ENCODE assay signal across 8 mouse cellular contexts in the genomic region with DNA sequence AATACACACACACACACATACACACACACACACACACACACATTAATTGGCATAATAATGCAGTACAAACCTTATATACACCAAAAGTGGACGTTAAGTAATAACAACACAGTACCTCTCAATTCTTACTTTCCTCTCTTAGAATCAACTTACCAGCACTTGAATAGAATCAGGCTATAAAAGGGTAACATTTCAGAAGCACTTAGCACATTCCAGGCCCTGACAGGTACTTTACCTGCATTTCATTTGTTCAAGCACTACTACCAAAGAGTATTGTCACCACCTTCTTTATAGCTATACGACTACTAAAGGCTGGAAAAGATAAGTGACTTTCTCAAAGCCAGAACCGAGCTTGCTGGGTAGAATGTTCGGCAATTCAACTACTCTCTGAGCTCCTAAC. TPM values are rescaled to one million over a fixed set of nuclear protein-coding genes. Genes with fewer than 3 reads are reported as not detected.
DNase-seq lines count a peak whose midpoint lies in the region; ATAC-seq and TF ChIP-seq lines count a peak whose summit lies in the region.

No protein-coding gene starts in this region.

- H3K4me2 ChIP-seq in heart, embryonic 15.5 days, result peak overlapping the region; percentile 77
- peak overlapping the region; percentile 85 for H3K4me2 ChIP-seq in midbrain, embryonic 13.5 days (replicated peaks)

- no peak for TF ChIP-seq CTCF in bone marrow macrophage, adult 2 months (IDR thresholded peaks at IDR 0.05; ENCODE audit: low read depth, low read length)

- peak overlapping the region; percentile 94; the same call in 1 of the 2 replicates for H3K9ac ChIP-seq in heart, embryonic 15.5 days
- H3K9ac ChIP-seq in midbrain, embryonic 13.5 days (replicated peaks), result no peak overlapping the region; the same call in 1 of the 2 replicates

- intact Hi-C loops in heart, postnatal 36 days (cut with DNase I), result loop anchor here (5.0 kb wide), 1 partner anchor 673 kb away; the partner anchor contains the start of gene Pdss1
- intact Hi-C loops in left cerebral cortex, postnatal 4 days (cut with DNase I), result loop anchor here (5.0 kb wide), 1 partner anchor 477 kb away; the partner anchor contains the start of gene Hnmt

- no peaks in the 10 kb centered on the region for H3K27me3 ChIP-seq in heart, embryonic 15.5 days
- H3K27me3 ChIP-seq in midbrain, embryonic 13.5 days, result peaks cover 21% of the 10 kb centered on the region

- ATAC-seq in heart, embryonic 15.5 days (replicated peaks; ENCODE audit: insufficient number of reproducible peaks, insufficient read depth, low FRiP score, low read depth), result no peak
- ATAC-seq in midbrain, embryonic 13.5 days, result no peak

- H3K36me3 ChIP-seq in heart, embryonic 15.5 days, result no peaks in the 10 kb centered on the region
- H3K36me3 ChIP-seq in midbrain, embryonic 13.5 days, result no peaks in the 10 kb centered on the region

- peaks cover 7% of the 10 kb centered on the region for H3K4me1 ChIP-seq in heart, embryonic 15.5 days (replicated peaks)
- H3K4me1 ChIP-seq in bone marrow macrophage, adult 2 months (ENCODE audit: control insufficient read depth, insufficient read depth, low read length), result 0 out of 2 replicates have a peak, but pooled peaks cover 3% of the 10 kb centered on the region
- H3K4me1 ChIP-seq in midbrain, embryonic 13.5 days (replicated peaks), result peaks cover 13% of the 10 kb centered on the region

- peak overlapping the region; percentile 94 for H3K4me3 ChIP-seq in heart, embryonic 15.5 days
- peak overlapping the region; percentile 84 for H3K4me3 ChIP-seq in bone marrow macrophage, adult 2 months (ENCODE audit: insufficient read depth, low read length)
- peak overlapping the region; percentile 98 for H3K4me3 ChIP-seq in midbrain, embryonic 13.5 days (replicated peaks)

- H3K9me3 ChIP-seq in heart, embryonic 15.5 days (replicated peaks), result no peaks in the 10 kb centered on the region
- H3K9me3 ChIP-seq in midbrain, embryonic 13.5 days, result no peaks in the 10 kb centered on the region

- TF ChIP-seq POLR2A in bone marrow macrophage, adult 2 months (IDR thresholded peaks at IDR 0.05; ENCODE audit: borderline replicate concordance, low read depth, low read length), result no peak

- WGBS in heart, embryonic 15.5 days, result 57% methylated on average over 4 of the region's 4 CpGs
- 88% methylated on average over 4 of the region's 4 CpGs for WGBS in midbrain, embryonic 13.5 days

- no peak overlapping the region for H3K27ac ChIP-seq in heart, embryonic 15.5 days
- H3K27ac ChIP-seq in bone marrow macrophage, adult 2 months (ENCODE audit: insufficient read depth, low read depth, low read length), result no peak overlapping the region
- no peak overlapping the region for H3K27ac ChIP-seq in midbrain, embryonic 13.5 days

- no peak for DNase-seq in heart, postnatal 36 days
- DNase-seq in induced T-regulatory cell, adult 2 months (ENCODE audit: low read depth), result peak; percentile 4
- DNase-seq in testis, postnatal 14 days (ENCODE audit: low spot score), result no peak
- no peak for DNase-seq in left cerebral cortex, postnatal 4 days
- DNase-seq in thymus, adult 18-20 months, result no peak

RNA-seq across cellular contexts. Expression of gene Spopl, which starts 1.3 kb away (rescaled TPM):
- 7.9 and 10.6 TPM in 2 replicates for polyA plus RNA-seq in heart, embryonic 15.5 days (2015; fragmentation: Nextera tagmentation; extraction: Ambion mirVana)
- total RNA-seq in heart, postnatal 36 days (2021), result 10 to 100 TPM; 14.5 to 14.9 TPM
- polyA plus RNA-seq in bone marrow macrophage, adult 2 months (2012; ENCODE audit: insufficient read depth, insufficient read length, missing spikeins), result 21.1 and 26.4 TPM in 2 replicates
- polyA plus RNA-seq in midbrain, embryonic 13.5 days (2015; fragmentation: Nextera tagmentation; extraction: Ambion mirVana), result 8.2 and 8.6 TPM in 2 replicates
- total RNA-seq in left cerebral cortex, postnatal 4 days (2021), result 10 to 100 TPM; 23.1 to 24.1 TPM
